Comparison of ENCODE assay signal across 20 mouse cellular contexts in genomic region chr9:63215031-63215430, GRCm38 (mm10).
DNase-seq lines count a peak whose midpoint lies in the region; ATAC-seq lines count a peak whose summit lies in the region.
"Had no signal": no experiment of that assay in that cellular context is flagged by ENCODE, and none has a peak within 500 bp of the region (broad histone marks: within the 10 kb centered on the region; RNA-seq: fewer than 3 reads in every experiment).

No protein-coding gene starts in this region.

- no peak overlapping the region for H3K9ac ChIP-seq in hindbrain, embryonic 12.5 days
- H3K9ac ChIP-seq: embryonic facial prominence, embryonic 13.5 days; embryonic facial prominence, embryonic 15.5 days; forebrain, embryonic 12.5 days had no signal

- H3K4me3 ChIP-seq in hindbrain, embryonic 10.5 days: no peak overlapping the region
- H3K4me3 ChIP-seq in hindbrain, embryonic 12.5 days: no peak overlapping the region
- H3K4me3 ChIP-seq: embryonic facial prominence, embryonic 13.5 days; embryonic facial prominence, embryonic 15.5 days; erythroblast, embryonic 14.5 days; forebrain, embryonic 10.5 days; forebrain, embryonic 12.5 days had no signal

- peaks cover 11% of the 10 kb centered on the region for H3K36me3 ChIP-seq in hindbrain, embryonic 10.5 days
- no peaks in the 10 kb centered on the region for H3K36me3 ChIP-seq in hindbrain, embryonic 12.5 days
- H3K36me3 ChIP-seq: embryonic facial prominence, embryonic 15.5 days had no signal

- H3K4me2 ChIP-seq in hindbrain, embryonic 12.5 days (replicated peaks): no peak overlapping the region
- H3K4me2 ChIP-seq: embryonic facial prominence, embryonic 13.5 days; embryonic facial prominence, embryonic 15.5 days; forebrain, embryonic 12.5 days had no signal

- H3K4me1 ChIP-seq in hindbrain, embryonic 10.5 days (replicated peaks): peaks cover 14% of the 10 kb centered on the region
- H3K4me1 ChIP-seq in hindbrain, embryonic 12.5 days: peaks cover 13% of the 10 kb centered on the region; the same call in 1 of the 2 replicates
- H3K4me1 ChIP-seq: embryonic facial prominence, embryonic 15.5 days; forebrain, embryonic 10.5 days had no signal

- DNase-seq in adrenal gland, adult 2 months: peak; percentile 11
- DNase-seq in adrenal gland, postnatal 4 days (ENCODE audit: low spot score in 2 of 2): no peak
- DNase-seq in adrenal gland, postnatal 14 days: peak; percentile 15
- DNase-seq in adrenal gland, postnatal 10 days: no peak
- no peak for DNase-seq in hindbrain, embryonic 10.5 days (ENCODE audit: low spot score)
- DNase-seq: cerebellum, adult 11 months; cerebellum, adult 18-20 months; cerebellum, adult 8-10 months; cerebellum, adult 9-11 months; cerebellum, postnatal 14 days; cerebellum, postnatal 36 days; embryo, embryonic 11 days had no signal

- no peaks in the 10 kb centered on the region for H3K9me3 ChIP-seq in hindbrain, embryonic 10.5 days
- no peaks in the 10 kb centered on the region for H3K9me3 ChIP-seq in hindbrain, embryonic 12.5 days (replicated peaks)
- H3K9me3 ChIP-seq: embryonic facial prominence, embryonic 13.5 days; embryonic facial prominence, embryonic 15.5 days; forebrain, embryonic 10.5 days; forebrain, embryonic 12.5 days had no signal

- peak overlapping the region; percentile 29; the same call in 1 of the 2 replicates for H3K27ac ChIP-seq in hindbrain, embryonic 10.5 days
- H3K27ac ChIP-seq in hindbrain, embryonic 12.5 days: no peak overlapping the region
- H3K27ac ChIP-seq: embryonic facial prominence, embryonic 13.5 days; embryonic facial prominence, embryonic 15.5 days; forebrain, embryonic 10.5 days; forebrain, embryonic 12.5 days had no signal

- WGBS in hindbrain, embryonic 10.5 days: 82% methylated on average over 2 of the region's 2 CpGs
- WGBS in hindbrain, embryonic 12.5 days: 62% methylated on average over 2 of the region's 2 CpGs

- no peak for ATAC-seq in hindbrain, embryonic 12.5 days (ENCODE audit: low FRiP score)
- ATAC-seq: forebrain, embryonic 14.5 days; forebrain, embryonic 16.5 days had no signal

- H3K27me3 ChIP-seq in hindbrain, embryonic 10.5 days (ENCODE audit: insufficient read depth, poor library complexity, severe bottlenecking): no peaks in the 10 kb centered on the region
- H3K27me3 ChIP-seq in hindbrain, embryonic 12.5 days: no peaks in the 10 kb centered on the region
- H3K27me3 ChIP-seq: embryonic facial prominence, embryonic 13.5 days; embryonic facial prominence, embryonic 15.5 days; forebrain, embryonic 12.5 days had no signal

Comparison
In these comparisons a context has a peak if more than half of its experiments do, and no peak if none do; other contexts are left out.
1. DNase-seq: peak in adrenal gland, adult 2 months (single experiment) and adrenal gland, postnatal 14 days (single experiment); none in adrenal gland, postnatal 4 days (0 of 2), adrenal gland, postnatal 10 days (single experiment) and hindbrain, embryonic 10.5 days (single experiment).